Mouse (Mus musculus) myocyte (in vitro differentiated cells): ENCODE measurements around the gene Eomes.

Source experiments
- MYOD1 ChIP-seq, 3 experiments: IDR thresholded peaks; one replicate each; pipeline ENCODE4 v1.6.1; 2011; ENCODE audit warnings: control low read depth in 2 of 3, low read depth in 2 of 3, mild to moderate bottlenecking in 2 of 3, moderate library complexity in 1 of 3; ENCODE audit not compliant: insufficient read length in 2 of 3, control insufficient read depth in 1 of 3
- POLR2A ChIP-seq: IDR thresholded peaks from one replicate; pipeline ENCODE4 v1.6.1; 2011; ENCODE audit warnings: low read depth, mild to moderate bottlenecking, control low read depth, moderate library complexity; ENCODE audit not compliant: insufficient read length
- TCF12 ChIP-seq: IDR thresholded peaks from one replicate; pipeline ENCODE4 v1.6.1; 2011; ENCODE audit warnings: mild to moderate bottlenecking, control low read depth; ENCODE audit not compliant: poor library complexity, insufficient read depth, severe bottlenecking

DNA sequence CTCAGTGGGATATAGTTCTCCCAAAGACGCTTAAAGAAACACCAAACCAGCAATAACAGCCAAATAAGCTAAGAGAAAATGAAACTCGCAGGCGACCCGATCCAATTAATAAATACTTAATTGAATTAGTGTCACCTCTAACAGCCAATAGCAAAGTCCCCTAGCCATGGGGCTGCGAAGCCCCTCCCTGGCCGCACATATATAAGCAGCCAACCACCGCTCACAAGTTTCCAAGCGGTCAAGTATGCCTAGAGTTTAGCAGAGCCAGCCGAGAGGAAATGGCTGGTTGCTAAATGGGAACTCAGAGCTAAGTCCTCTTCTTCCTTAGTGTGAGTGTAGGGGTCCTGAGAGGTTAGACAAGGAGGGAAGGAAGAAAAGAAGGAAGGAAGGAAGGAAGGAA lies at the start of gene Eomes:
- no peak for TF ChIP-seq TCF12
- no peak for TF ChIP-seq POLR2A
- no peak for TF ChIP-seq MYOD1 (IDR thresholded peaks at IDR 0.05; ENCODE audit: control insufficient read depth in 1 of 3, insufficient read length in 2 of 3, low read depth in 2 of 3)
